Mouse (Mus musculus) kidney, adult 11 months (tissue): ENCODE data around the gene Gm20498.
"Not testable (repeated sequence)": the region's sequence is repeated elsewhere in the genome, so short reads cannot be mapped to it uniquely, and the experiment has no call there.

Experiments used
- DNase-seq: peaks from one replicate; pipeline ENCODE4 v3.0.0; 2022

The Gm20498 gene

GRCm38 (mm10) chr12:81532316-81533028 lies at the start of gene Gm20498, which contains the start of gene Synj2bp:
Gm20498 (minus strand) TSS chr12:81532905.
Synj2bp (minus strand) TSS chr12:81532911.
- DNase-seq, result peak; percentile 86

GRCm38 (mm10) chr12:81568374-81568773 lies 35.7 kb upstream of the Gm20498 start, which contains the start of gene Adam21:
Adam21 (minus strand) TSS chr12:81568474.
- no peak for DNase-seq

GRCm38 (mm10) chr12:81567931-81568330 lies 35.2 kb upstream of the Gm20498 start:
- DNase-seq, result no peak

GRCm38 (mm10) chr12:81564173-81564572 lies 31.5 kb upstream of the Gm20498 start:
- DNase-seq, result no peak

GRCm38 (mm10) chr12:81549286-81549685 lies 16.6 kb upstream of the Gm20498 start:
- DNase-seq, result no peak

- DNase-seq, result no peak
Observed at GRCm38 (mm10) chr12:81547163-81547562, 14.5 kb upstream of the Gm20498 start.

- no peak for DNase-seq
Observed at GRCm38 (mm10) chr12:81533029-81533419, 319 bp upstream of the Gm20498 start.

GRCm38 (mm10) chr12:81530587-81530986 lies 2.1 kb downstream of the Gm20498 start:
- DNase-seq, result not testable (repeated sequence)

GRCm38 (mm10) chr12:81496906-81497305 lies 35.8 kb downstream of the Gm20498 start:
- DNase-seq, result not testable (repeated sequence)

GRCm38 (mm10) chr12:81490491-81490890 lies 42.2 kb downstream of the Gm20498 start:
- DNase-seq, result no peak

- no peak for DNase-seq
Observed at GRCm38 (mm10) chr12:81485311-81485710, 47.4 kb downstream of the Gm20498 start.

- DNase-seq, result peak; percentile 90
Observed at GRCm38 (mm10) chr12:81484727-81485191, 47.9 kb downstream of the Gm20498 start, which contains the start of gene Cox16. Cox16 (minus strand) TSS chr12:81485127.

- no peak for DNase-seq
Observed at GRCm38 (mm10) chr12:81484212-81484611, 48.5 kb downstream of the Gm20498 start.

GRCm38 (mm10) chr12:81483656-81484055 lies 49.0 kb downstream of the Gm20498 start:
- no peak for DNase-seq

- DNase-seq, result not testable (repeated sequence)
Observed at GRCm38 (mm10) chr12:81459051-81459450, 73.7 kb downstream of the Gm20498 start.

- not testable (repeated sequence) for DNase-seq
Observed at GRCm38 (mm10) chr12:81438985-81439384, 93.7 kb downstream of the Gm20498 start.

GRCm38 (mm10) chr12:81434778-81435177 lies 97.9 kb downstream of the Gm20498 start:
- DNase-seq, result peak; percentile 43

- DNase-seq, result no peak
Observed at GRCm38 (mm10) chr12:81421846-81422245, 110.9 kb downstream of the Gm20498 start, which contains the start of gene Adam4. Adam4 (minus strand) TSS chr12:81421946.

- no peak for DNase-seq
Observed at GRCm38 (mm10) chr12:81413211-81413610, 119.5 kb downstream of the Gm20498 start.

- no peak for DNase-seq
Observed at GRCm38 (mm10) chr12:81408966-81409365, 123.7 kb downstream of the Gm20498 start.

GRCm38 (mm10) chr12:81402187-81402586 lies 130.5 kb downstream of the Gm20498 start:
- DNase-seq, result peak; percentile 13

GRCm38 (mm10) chr12:81379364-81379763 lies 153.3 kb downstream of the Gm20498 start, which contains the start of gene Gm4787:
Gm4787 (minus strand) TSS chr12:81379464.
- not testable (repeated sequence) for DNase-seq

- DNase-seq, result no peak
Observed at GRCm38 (mm10) chr12:81333841-81334240, 198.9 kb downstream of the Gm20498 start.

- no peak for DNase-seq
Observed at GRCm38 (mm10) chr12:81332875-81333421, 199.8 kb downstream of the Gm20498 start, which contains the start of gene Slc8a3. Slc8a3 (minus strand) TSS chr12:81333180.
